Mouse (Mus musculus): ENCODE results near the gene Ssrp1.

- TF ChIP-seq CTCF (IDR thresholded peaks at IDR 0.05; ENCODE audit: control insufficient read depth, insufficient read depth, insufficient replicate concordance, low read depth, low read length) (no peak), POLR2A (IDR thresholded peaks at IDR 0.05; ENCODE audit: control insufficient read depth, low read depth, low read length) (no peak)
Observed at GRCm38 (mm10) chr2:85026178-85026577, 10.9 kb upstream of the Ssrp1 start.
